Mouse (Mus musculus) kidney, postnatal 25 days (tissue): ENCODE measurements at regions not wholly inside any gene's neighbourhood (a gene's known extent, or its start where the extent isn't known, plus 50 kb on each side); places are given as distances from the start of the nearest gene placed in this dataset.
A peak's percentile ranks its signal among the peaks of the same experiment; 100 is the strongest.

ENCODE experiments used
- DNase-seq, 2 experiments: peaks; one replicate each; pipeline ENCODE4 v3.0.0; 2021; ENCODE audit warnings: mixed read lengths in 2 of 2

GRCm38 (mm10) chr5:138875180-138876076, 55.5 kb downstream of the Gm5294 start:
- DNase-seq: peak; percentile 20 to 62

- DNase-seq: no peak
These were observed 61.9 kb downstream of the Gm5294 start for GRCm38 (mm10) chr5:138881649-138882226.

- no peak for DNase-seq
These were observed 63.7 kb downstream of the Gm5294 start for GRCm38 (mm10) chr5:138883573-138883972.

GRCm38 (mm10) chr5:138885905-138886304, 66.0 kb downstream of the Gm5294 start:
- peak; percentile 40 to 78 for DNase-seq

- peak; percentile 48 to 74 for DNase-seq
These were observed 68.9 kb downstream of the Gm5294 start for GRCm38 (mm10) chr5:138888749-138889148.

GRCm38 (mm10) chr5:138889760-138890159, 69.9 kb downstream of the Gm5294 start:
- no peak for DNase-seq

- DNase-seq: no peak
These were observed 74.6 kb downstream of the Gm5294 start for GRCm38 (mm10) chr5:138894496-138894895.

GRCm38 (mm10) chr5:138897255-138897654, 77.4 kb downstream of the Gm5294 start:
- no peak for DNase-seq

GRCm38 (mm10) chr5:138898440-138898839, 78.6 kb downstream of the Gm5294 start:
- DNase-seq: no peak

GRCm38 (mm10) chr5:138900952-138901599, 81.2 kb downstream of the Gm5294 start:
- no peak for DNase-seq

- DNase-seq: no peak
These were observed 82.4 kb downstream of the Gm5294 start for GRCm38 (mm10) chr5:138902316-138902715.

GRCm38 (mm10) chr5:138911769-138912710, 85.1 kb downstream of the Pdgfa start:
- no peak for DNase-seq

- peak in 1 of 2 experiments; percentile 15 for DNase-seq
These were observed 84.5 kb downstream of the Pdgfa start for GRCm38 (mm10) chr5:138912711-138913105.

GRCm38 (mm10) chr5:138915068-138915467, 82.1 kb downstream of the Pdgfa start:
- DNase-seq: peak in 1 of 2 experiments; percentile 20

- DNase-seq: no peak
These were observed 81.7 kb downstream of the Pdgfa start for GRCm38 (mm10) chr5:138915496-138915895.

- DNase-seq: peak; percentile 89 to 97
These were observed 76.9 kb downstream of the Pdgfa start for GRCm38 (mm10) chr5:138920156-138920845.

- peak; percentile 39 to 43 for DNase-seq
These were observed 75.1 kb downstream of the Pdgfa start for GRCm38 (mm10) chr5:138922116-138922515.
